Mouse (Mus musculus): ENCODE data around the gene Nme1. TPM values are rescaled to one million over a fixed set of nuclear protein-coding genes. Genes with fewer than 3 reads are reported as not detected.

The Nme1 gene
- 152 and 159 TPM in 2 replicates for polyA plus RNA-seq (2012; rRNA removed)
- 144 and 151 TPM in 2 replicates for polyA plus RNA-seq (2014; fragmentation: Nextera tagmentation; extraction: Ambion mirVana)

DNA sequence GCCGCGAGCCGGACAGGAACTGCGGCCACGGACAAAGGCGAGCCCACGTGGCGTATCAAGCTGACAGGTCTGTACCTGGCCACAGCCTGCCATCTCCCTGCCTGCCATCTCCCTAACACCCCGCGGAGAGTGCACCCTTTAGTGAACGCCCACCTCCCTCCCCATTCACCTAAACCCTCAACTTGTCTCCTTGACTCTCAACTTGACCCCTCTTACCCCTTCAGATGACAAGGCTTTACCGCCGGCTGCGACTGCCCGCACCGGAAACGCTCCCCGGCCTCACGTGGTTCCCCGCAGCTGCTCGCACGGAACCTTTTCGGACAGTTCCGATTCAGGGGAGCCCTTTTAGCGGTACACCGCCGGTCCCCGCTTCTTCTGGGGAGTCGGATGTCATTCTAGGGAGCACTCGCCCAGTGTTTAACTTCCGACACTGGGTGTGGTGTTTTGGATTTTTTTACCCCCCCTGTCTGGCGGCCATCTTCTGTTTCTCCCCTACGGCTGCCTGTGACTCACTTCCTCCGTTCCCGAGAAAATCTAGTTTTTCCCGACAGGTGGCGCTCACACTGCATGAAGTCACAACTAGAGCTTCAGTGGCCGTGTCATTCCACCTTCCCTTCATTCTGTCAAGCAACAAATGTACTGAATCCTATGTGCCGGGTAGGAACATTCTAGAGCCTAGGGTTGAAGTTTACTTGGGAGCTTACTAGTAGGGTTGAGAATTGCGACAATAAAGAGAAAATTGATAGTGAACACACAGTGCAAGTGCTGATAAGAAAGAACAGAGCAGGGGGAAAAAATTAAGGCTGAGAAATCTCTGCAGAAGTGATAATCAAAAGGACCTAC lies at the start of gene Nme1, which contains the start of gene Gm20390:
TSS of gene Nme1 (minus strand) at position 517 of the 843 bp plus-strand sequence.
TSS of gene Gm20390 (minus strand) at position 289 of the 843 bp plus-strand sequence.
- H3K9ac ChIP-seq (ENCODE audit: low read depth, low read length, severe bottlenecking) = peak within 1 kb of the TSS; percentile 62
- ATAC-seq (ENCODE audit: low FRiP score, low read depth) (peak; percentile 97), DNase-seq (ENCODE audit: low spot score) (peak; percentile 97)
- no peaks in the 10 kb centered on the region for H3K9me3 ChIP-seq (ENCODE audit: control insufficient read depth, low read length)
- under 1% methylated on average over 40 of the region's 40 CpGs for WGBS
- H3K27me3 ChIP-seq (ENCODE audit: control insufficient read depth, insufficient read depth, low read length) = no peaks in the 10 kb centered on the region
- 0 out of 2 replicates have a peak, but pooled peaks cover 7% of the 10 kb centered on the region for H3K4me1 ChIP-seq (ENCODE audit: control insufficient read depth, insufficient read depth, low read length)
- H3K36me3 ChIP-seq (ENCODE audit: control insufficient read depth, insufficient read depth, low read length) = peaks cover 23% of the 10 kb centered on the region
- peak within 1 kb of the TSS; percentile 78 for H3K4me2 ChIP-seq (replicated peaks; ENCODE audit: low read depth, low read length, severe bottlenecking)
- peak within 1 kb of the TSS; percentile 63 for H3K27ac ChIP-seq (replicated peaks; ENCODE audit: low read depth, low read length)
- H3K4me3 ChIP-seq (replicated peaks; ENCODE audit: low read length) = peak within 1 kb of the TSS; percentile 75
- no peak for TF ChIP-seq POLR2A (IDR thresholded peaks at IDR 0.05; ENCODE audit: borderline replicate concordance, extremely low read depth, insufficient read depth, insufficient read length)

DNA sequence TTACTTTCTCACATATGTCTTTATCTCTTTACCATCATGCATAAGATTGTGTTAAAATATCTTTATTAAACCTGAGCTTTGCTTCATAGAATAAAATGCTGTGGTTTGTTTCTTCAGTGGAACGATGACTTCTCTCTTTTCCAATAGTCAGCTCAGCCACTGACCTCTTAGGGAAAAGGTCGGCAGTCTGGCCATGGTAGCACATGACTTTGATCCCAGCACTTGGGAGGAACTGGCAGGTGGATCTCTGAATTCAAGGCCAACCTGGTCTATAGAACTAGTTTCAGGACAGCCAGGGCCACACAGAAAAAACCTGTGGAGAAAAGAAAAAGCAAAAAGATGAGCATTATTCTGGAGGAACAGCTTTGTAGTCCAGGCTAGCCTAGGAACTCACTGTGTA lies 35.0 kb upstream of the Nme1 start:
- ATAC-seq (ENCODE audit: low FRiP score, low read depth) (no peak), DNase-seq (ENCODE audit: low spot score) (no peak)
- TF ChIP-seq POLR2A (IDR thresholded peaks at IDR 0.05; ENCODE audit: borderline replicate concordance, extremely low read depth, insufficient read depth, insufficient read length) = no peak
- Histone ChIP-seq H3K9ac (ENCODE audit: low read depth, low read length, severe bottlenecking) (no peak overlapping the region), H3K4me2 (replicated peaks; ENCODE audit: low read depth, low read length, severe bottlenecking) (no peak overlapping the region), H3K27me3 (ENCODE audit: control insufficient read depth, insufficient read depth, low read length) (no peaks in the 10 kb centered on the region), H3K36me3 (ENCODE audit: control insufficient read depth, insufficient read depth, low read length) (no peaks in the 10 kb centered on the region), H3K27ac (replicated peaks; ENCODE audit: low read depth, low read length) (no peak overlapping the region), H3K4me1 (ENCODE audit: control insufficient read depth, insufficient read depth, low read length) (no peaks in the 10 kb centered on the region), H3K4me3 (replicated peaks; ENCODE audit: low read length) (no peak overlapping the region), H3K9me3 (ENCODE audit: control insufficient read depth, low read length) (no peaks in the 10 kb centered on the region)
- 91% methylated on average over 2 of the region's 2 CpGs for WGBS

DNA sequence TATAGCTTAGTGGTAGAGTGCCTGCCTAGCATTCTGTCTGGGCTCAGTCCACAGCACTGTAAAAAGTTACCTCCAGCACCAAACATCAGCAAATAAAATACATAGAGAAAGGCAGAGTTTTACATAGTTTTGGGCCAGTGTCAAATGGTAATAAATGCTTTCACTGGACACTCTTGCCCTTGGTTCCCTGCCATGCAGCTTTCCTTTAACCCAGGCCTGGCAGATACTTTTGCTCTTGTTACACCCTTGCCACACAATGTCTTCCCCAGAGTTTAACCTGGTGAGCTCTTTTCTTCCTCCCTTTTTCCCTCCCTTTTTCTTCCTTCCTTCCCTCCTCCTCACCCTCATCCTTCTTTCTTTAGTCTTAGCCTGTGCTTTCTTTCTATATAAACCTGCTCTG lies 31.0 kb upstream of the Nme1 start:
- Histone ChIP-seq H3K4me3 (replicated peaks; ENCODE audit: low read length) (no peak overlapping the region), H3K9me3 (ENCODE audit: control insufficient read depth, low read length) (no peaks in the 10 kb centered on the region), H3K27me3 (ENCODE audit: control insufficient read depth, insufficient read depth, low read length) (no peaks in the 10 kb centered on the region), H3K9ac (ENCODE audit: low read depth, low read length, severe bottlenecking) (no peak overlapping the region), H3K27ac (replicated peaks; ENCODE audit: low read depth, low read length) (no peak overlapping the region), H3K4me2 (replicated peaks; ENCODE audit: low read depth, low read length, severe bottlenecking) (no peak overlapping the region), H3K4me1 (ENCODE audit: control insufficient read depth, insufficient read depth, low read length) (peaks cover 8% of the 10 kb centered on the region), H3K36me3 (ENCODE audit: control insufficient read depth, insufficient read depth, low read length) (no peaks in the 10 kb centered on the region)
- no peak for TF ChIP-seq POLR2A (IDR thresholded peaks at IDR 0.05; ENCODE audit: borderline replicate concordance, extremely low read depth, insufficient read depth, insufficient read length)
- DNase-seq (ENCODE audit: low spot score) = no peak
- ATAC-seq (ENCODE audit: low FRiP score, low read depth) = no peak

DNA sequence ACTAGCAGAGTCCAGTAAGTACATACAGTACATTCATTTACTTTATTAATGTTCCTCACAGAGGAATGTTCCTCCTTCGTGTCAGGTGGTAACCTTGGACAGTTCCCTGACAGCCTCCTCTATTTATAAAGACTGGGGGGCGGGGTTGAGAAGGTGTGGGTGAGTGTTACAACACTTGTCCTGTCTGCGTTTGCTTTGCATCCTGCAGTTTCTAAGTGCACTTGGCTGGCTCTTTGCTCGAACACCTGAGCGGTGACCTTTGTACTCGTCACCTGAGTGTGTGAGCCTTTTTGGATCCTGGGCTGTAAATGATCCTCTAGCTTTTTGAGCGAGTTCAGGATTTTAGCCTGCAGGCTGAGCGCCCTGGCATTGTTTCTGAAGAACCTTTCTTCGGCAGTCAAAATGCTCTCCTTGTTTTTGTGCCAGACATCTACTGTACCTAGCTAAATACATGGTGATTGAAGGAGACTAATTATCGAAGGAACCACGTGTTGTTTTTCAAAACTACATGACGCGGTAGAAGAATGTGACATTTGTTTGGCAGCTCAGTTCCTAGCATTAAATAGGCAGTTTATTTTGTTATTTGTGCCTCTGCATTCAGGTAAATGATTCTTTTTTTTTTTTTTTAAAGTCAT lies 28.9 kb upstream of the Nme1 start:
- Histone ChIP-seq H3K36me3 (ENCODE audit: control insufficient read depth, insufficient read depth, low read length) (no peaks in the 10 kb centered on the region), H3K4me2 (replicated peaks; ENCODE audit: low read depth, low read length, severe bottlenecking) (peak overlapping the region; percentile 78), H3K27me3 (ENCODE audit: control insufficient read depth, insufficient read depth, low read length) (no peaks in the 10 kb centered on the region), H3K9me3 (ENCODE audit: control insufficient read depth, low read length) (no peaks in the 10 kb centered on the region), H3K9ac (ENCODE audit: low read depth, low read length, severe bottlenecking) (peak overlapping the region; percentile 90), H3K4me3 (replicated peaks; ENCODE audit: low read length) (peak overlapping the region; percentile 91), H3K4me1 (ENCODE audit: control insufficient read depth, insufficient read depth, low read length) (peaks cover 8% of the 10 kb centered on the region), H3K27ac (replicated peaks; ENCODE audit: low read depth, low read length) (no peak overlapping the region)
- TF ChIP-seq POLR2A (IDR thresholded peaks at IDR 0.05; ENCODE audit: borderline replicate concordance, extremely low read depth, insufficient read depth, insufficient read length) = no peak
- WGBS = 31% methylated on average over 13 of the region's 13 CpGs
- no peak for ATAC-seq (ENCODE audit: low FRiP score, low read depth)
- no peak for DNase-seq (ENCODE audit: low spot score)

DNA sequence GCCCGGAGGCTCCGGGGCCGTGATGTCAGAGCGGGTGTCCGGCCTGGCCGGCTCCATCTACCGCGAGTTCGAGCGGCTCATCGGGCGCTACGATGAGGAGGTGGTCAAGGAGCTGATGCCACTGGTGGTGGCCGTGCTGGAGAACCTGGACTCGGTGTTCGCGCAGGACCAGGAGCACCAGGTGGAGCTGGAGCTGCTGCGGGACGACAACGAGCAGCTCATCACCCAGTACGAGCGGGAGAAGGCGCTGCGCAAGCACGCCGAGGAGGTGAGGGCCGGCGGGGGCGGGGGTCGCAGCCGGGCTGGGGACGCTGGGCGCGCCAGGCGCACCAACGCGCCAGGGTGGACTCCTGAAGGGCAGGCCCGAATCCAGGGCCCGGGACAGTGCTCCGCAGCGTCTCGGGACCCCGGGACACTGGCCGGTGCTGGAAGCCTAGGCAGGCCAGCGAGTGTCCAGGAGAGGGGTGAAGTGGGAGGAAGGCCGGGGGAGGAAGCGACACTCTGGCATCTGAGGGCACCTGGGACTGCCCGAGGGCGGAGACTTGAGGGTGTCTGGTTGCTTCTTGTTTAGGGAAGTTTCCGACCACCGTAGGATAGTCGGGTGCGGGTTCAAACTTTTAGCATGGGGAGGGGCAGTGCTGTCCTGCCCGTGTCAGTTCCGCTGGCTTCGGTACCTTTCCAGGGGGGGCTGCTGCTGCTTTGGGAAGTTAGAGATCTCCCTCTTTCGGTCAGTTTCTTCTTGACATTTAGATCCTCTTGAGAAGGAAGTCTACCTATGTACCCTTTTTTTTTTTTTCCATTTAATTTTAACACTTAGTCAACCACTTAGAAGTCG lies 28.2 kb upstream of the Nme1 start:
- TF ChIP-seq POLR2A (IDR thresholded peaks at IDR 0.05; ENCODE audit: borderline replicate concordance, extremely low read depth, insufficient read depth, insufficient read length) = no peak
- Histone ChIP-seq H3K4me1 (ENCODE audit: control insufficient read depth, insufficient read depth, low read length) (peaks cover 8% of the 10 kb centered on the region), H3K36me3 (ENCODE audit: control insufficient read depth, insufficient read depth, low read length) (no peaks in the 10 kb centered on the region), H3K27ac (replicated peaks; ENCODE audit: low read depth, low read length) (peak overlapping the region; percentile 90), H3K9me3 (ENCODE audit: control insufficient read depth, low read length) (no peaks in the 10 kb centered on the region), H3K9ac (ENCODE audit: low read depth, low read length, severe bottlenecking) (peak overlapping the region; percentile 90), H3K27me3 (ENCODE audit: control insufficient read depth, insufficient read depth, low read length) (no peaks in the 10 kb centered on the region), H3K4me3 (replicated peaks; ENCODE audit: low read length) (peak overlapping the region; percentile 91), H3K4me2 (replicated peaks; ENCODE audit: low read depth, low read length, severe bottlenecking) (peak overlapping the region; percentile 78)
- DNase-seq (ENCODE audit: low spot score) (peak; percentile 13), ATAC-seq (ENCODE audit: low FRiP score, low read depth) (peak; percentile 21)
- 0% methylated on average over 49 of the region's 58 CpGs for WGBS

Data from limb, embryonic 14.5 days (tissue).